Mouse (Mus musculus): Measurements from ENCODE around the gene Piga. TPM values are rescaled to one million over a fixed set of nuclear protein-coding genes. Genes with fewer than 3 reads are reported as not detected.
A peak's percentile ranks its signal among the peaks of the same experiment; 100 is the strongest.

Piga gene
- polyA plus RNA-seq (2016; fragmentation: Nextera tagmentation; extraction: Ambion mirVana): 11.9 TPM in 2 replicates

GRCm38 (mm10) chrX:164419471-164419939, at the start of gene Piga:
TSS of gene Piga (plus strand) at chrX:164419787.
- Histone ChIP-seq H3K36me3 (peaks cover 8% of the 10 kb centered on the region), H3K27me3 (replicated peaks) (no peaks in the 10 kb centered on the region), H3K27ac (ENCODE audit: poor library complexity, severe bottlenecking) (peak within 1 kb of the TSS; percentile 66; the same call in 1 of the 2 replicates), H3K4me2 (peak within 1 kb of the TSS; percentile 65), H3K9me3 (replicated peaks) (no peaks in the 10 kb centered on the region), H3K4me1 (replicated peaks) (0 out of 2 replicates have a peak, but pooled peaks cover 6% of the 10 kb centered on the region), H3K9ac (peak within 1 kb of the TSS; percentile 80), H3K4me3 (peak within 1 kb of the TSS; percentile 67)
- peak; percentile 98 for ATAC-seq (ENCODE audit: insufficient number of reproducible peaks, low FRiP score)
- WGBS: 14% methylated on average over 40 of the region's 40 CpGs

GRCm38 (mm10) chrX:164370576-164370975, 49.0 kb upstream of the Piga start:
- Histone ChIP-seq H3K9ac (no peak overlapping the region), H3K4me1 (replicated peaks) (no peaks in the 10 kb centered on the region), H3K4me2 (no peak overlapping the region), H3K9me3 (replicated peaks) (no peaks in the 10 kb centered on the region), H3K4me3 (no peak overlapping the region), H3K27me3 (replicated peaks) (no peaks in the 10 kb centered on the region), H3K27ac (ENCODE audit: poor library complexity, severe bottlenecking) (no peak overlapping the region), H3K36me3 (no peaks in the 10 kb centered on the region)
- ATAC-seq (ENCODE audit: insufficient number of reproducible peaks, low FRiP score): no peak
- WGBS: 81% methylated on average over 3 of the region's 3 CpGs

GRCm38 (mm10) chrX:164373081-164373480, 46.5 kb upstream of the Piga start, which contains the start of gene Vegfd:
TSS of gene Vegfd (plus strand) at chrX:164373378.
- no peaks in the 10 kb centered on the region for H3K27me3 ChIP-seq (replicated peaks)
- no peaks in the 10 kb centered on the region for H3K36me3 ChIP-seq
- WGBS: 14% methylated on average over 3 of the region's 3 CpGs
- no peak for ATAC-seq (ENCODE audit: insufficient number of reproducible peaks, low FRiP score)
- no peak within 1 kb of the TSS for H3K4me2 ChIP-seq
- no peak within 1 kb of the TSS for H3K9ac ChIP-seq
- H3K4me3 ChIP-seq: no peak within 1 kb of the TSS
- H3K27ac ChIP-seq (ENCODE audit: poor library complexity, severe bottlenecking): 0 out of 2 replicates have a peak within 1 kb of the TSS, but pooled peaks have one; percentile 27
- H3K4me1 ChIP-seq (replicated peaks): no peaks in the 10 kb centered on the region
- no peaks in the 10 kb centered on the region for H3K9me3 ChIP-seq (replicated peaks)

- WGBS: 52% methylated on average over 5 of the region's 5 CpGs
- H3K27ac ChIP-seq (ENCODE audit: poor library complexity, severe bottlenecking): no peak overlapping the region
- H3K27me3 ChIP-seq (replicated peaks): no peaks in the 10 kb centered on the region
- H3K9ac ChIP-seq: no peak overlapping the region
- H3K4me2 ChIP-seq: no peak overlapping the region
- H3K36me3 ChIP-seq: no peaks in the 10 kb centered on the region
- H3K4me1 ChIP-seq (replicated peaks): no peaks in the 10 kb centered on the region
- no peak for ATAC-seq (ENCODE audit: insufficient number of reproducible peaks, low FRiP score)
- H3K9me3 ChIP-seq (replicated peaks): no peaks in the 10 kb centered on the region
- H3K4me3 ChIP-seq: no peak overlapping the region
These were observed 45.0 kb upstream of the Piga start for GRCm38 (mm10) chrX:164374586-164374985.

GRCm38 (mm10) chrX:164379721-164380120, 39.9 kb upstream of the Piga start:
- Histone ChIP-seq H3K9ac (no peak overlapping the region), H3K4me1 (replicated peaks) (no peaks in the 10 kb centered on the region), H3K9me3 (replicated peaks) (no peaks in the 10 kb centered on the region; the same call in 1 of the 2 replicates), H3K27me3 (replicated peaks) (no peaks in the 10 kb centered on the region), H3K4me2 (no peak overlapping the region), H3K36me3 (no peaks in the 10 kb centered on the region), H3K27ac (ENCODE audit: poor library complexity, severe bottlenecking) (no peak overlapping the region), H3K4me3 (no peak overlapping the region)
- 72% methylated on average over 4 of the region's 4 CpGs for WGBS
- ATAC-seq (ENCODE audit: insufficient number of reproducible peaks, low FRiP score): no peak

GRCm38 (mm10) chrX:164381618-164382408, 37.8 kb upstream of the Piga start:
- H3K36me3 ChIP-seq: no peaks in the 10 kb centered on the region
- 16% methylated on average over 31 of the region's 33 CpGs for WGBS
- H3K4me1 ChIP-seq (replicated peaks): no peaks in the 10 kb centered on the region
- H3K4me2 ChIP-seq: peak overlapping the region; percentile 84
- ATAC-seq (ENCODE audit: insufficient number of reproducible peaks, low FRiP score): peak; percentile 97
- no peak overlapping the region for H3K27ac ChIP-seq (ENCODE audit: poor library complexity, severe bottlenecking)
- no peaks in the 10 kb centered on the region for H3K27me3 ChIP-seq (replicated peaks)
- no peaks in the 10 kb centered on the region; the same call in 1 of the 2 replicates for H3K9me3 ChIP-seq (replicated peaks)
- H3K4me3 ChIP-seq: peak overlapping the region; percentile 49
- 0 out of 2 replicates have a peak overlapping the region, but pooled peaks have one; percentile 45 for H3K9ac ChIP-seq

- Histone ChIP-seq H3K27me3 (replicated peaks) (no peaks in the 10 kb centered on the region), H3K9ac (no peak overlapping the region), H3K27ac (ENCODE audit: poor library complexity, severe bottlenecking) (no peak overlapping the region), H3K4me2 (no peak overlapping the region), H3K9me3 (replicated peaks) (no peaks in the 10 kb centered on the region), H3K4me1 (replicated peaks) (no peaks in the 10 kb centered on the region), H3K4me3 (no peak overlapping the region), H3K36me3 (no peaks in the 10 kb centered on the region)
- WGBS: 65% methylated on average over 4 of the region's 4 CpGs
- no peak for ATAC-seq (ENCODE audit: insufficient number of reproducible peaks, low FRiP score)
These were observed 25.5 kb upstream of the Piga start for GRCm38 (mm10) chrX:164394091-164394490.

- no peaks in the 10 kb centered on the region for H3K36me3 ChIP-seq
- H3K9me3 ChIP-seq (replicated peaks): no peaks in the 10 kb centered on the region
- no peak for ATAC-seq (ENCODE audit: insufficient number of reproducible peaks, low FRiP score)
- no peak overlapping the region for H3K9ac ChIP-seq
- H3K27ac ChIP-seq (ENCODE audit: poor library complexity, severe bottlenecking): no peak overlapping the region
- no peaks in the 10 kb centered on the region for H3K27me3 ChIP-seq (replicated peaks)
- no peaks in the 10 kb centered on the region for H3K4me1 ChIP-seq (replicated peaks)
- WGBS: 55% methylated on average over 3 of the region's 3 CpGs
- no peak overlapping the region for H3K4me2 ChIP-seq
- no peak overlapping the region for H3K4me3 ChIP-seq
These were observed 21.1 kb upstream of the Piga start for GRCm38 (mm10) chrX:164398456-164398855.

- no peak overlapping the region for H3K9ac ChIP-seq
- no peaks in the 10 kb centered on the region for H3K9me3 ChIP-seq (replicated peaks)
- no peak overlapping the region for H3K4me2 ChIP-seq
- ATAC-seq (ENCODE audit: insufficient number of reproducible peaks, low FRiP score): no peak
- H3K4me3 ChIP-seq: no peak overlapping the region
- no peaks in the 10 kb centered on the region for H3K4me1 ChIP-seq (replicated peaks)
- no peaks in the 10 kb centered on the region for H3K27me3 ChIP-seq (replicated peaks)
- no peak overlapping the region for H3K27ac ChIP-seq (ENCODE audit: poor library complexity, severe bottlenecking)
- H3K36me3 ChIP-seq: no peaks in the 10 kb centered on the region
These were observed 14.4 kb upstream of the Piga start for GRCm38 (mm10) chrX:164405080-164405649.

GRCm38 (mm10) chrX:164406133-164407022, 13.2 kb upstream of the Piga start:
- no peak overlapping the region for H3K27ac ChIP-seq (ENCODE audit: poor library complexity, severe bottlenecking)
- no peak overlapping the region for H3K9ac ChIP-seq
- WGBS: 62% methylated on average over 9 of the region's 9 CpGs
- H3K4me1 ChIP-seq (replicated peaks): no peaks in the 10 kb centered on the region
- no peak overlapping the region for H3K4me3 ChIP-seq
- H3K27me3 ChIP-seq (replicated peaks): no peaks in the 10 kb centered on the region
- no peaks in the 10 kb centered on the region for H3K36me3 ChIP-seq
- H3K9me3 ChIP-seq (replicated peaks): no peaks in the 10 kb centered on the region
- no peak for ATAC-seq (ENCODE audit: insufficient number of reproducible peaks, low FRiP score)
- no peak overlapping the region for H3K4me2 ChIP-seq
